Mouse (Mus musculus): ENCODE data around the gene Gm10309.

DNA sequence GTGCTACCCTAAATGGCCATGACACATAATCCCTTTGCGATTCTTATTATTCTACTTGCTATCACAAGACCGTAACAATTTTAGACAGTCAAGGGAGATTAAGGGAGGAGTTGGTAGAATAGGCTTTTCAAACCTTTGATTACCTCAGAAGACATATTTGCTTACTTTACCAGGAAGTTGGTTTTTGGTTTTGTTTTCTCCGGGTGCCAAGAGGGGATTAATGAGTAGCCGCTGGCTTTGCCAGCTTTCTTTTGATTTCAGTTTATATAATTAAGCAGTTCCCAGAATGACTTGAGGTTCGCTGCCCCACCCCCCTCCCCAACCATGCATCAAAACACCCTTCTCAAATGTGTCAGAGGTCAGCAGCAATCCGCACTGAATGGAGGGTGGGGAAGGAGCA is 47.0 kb upstream of the Gm10309 start:
- no peak for TF ChIP-seq POLR2A (IDR thresholded peaks at IDR 0.05; ENCODE audit: extremely low read depth, insufficient read depth, low read length)
- TF ChIP-seq CTCF (IDR thresholded peaks at IDR 0.05; ENCODE audit: extremely low read depth, insufficient read depth, low read length) = no peak

All from cortical plate, adult 2 months (tissue).